Mouse (Mus musculus) liver, embryonic 15.5 days (tissue): Measurements from ENCODE around the gene Camkv. TPM values are rescaled to one million over a fixed set of nuclear protein-coding genes. Genes with fewer than 3 reads are reported as not detected.

Experiments
- ATAC-seq: fragments of 200-750 bp; cut with Nextera tagmentation; 2 replicates; pipeline ENCODE4 v1.8.0; 2017; ENCODE audit warnings: moderate number of reproducible peaks, mild to moderate bottlenecking, moderate library complexity; ENCODE audit not compliant: insufficient read depth
- H3K27ac ChIP-seq: fragments of 300-500 bp; sonication (generic); replicated peaks from 2 replicates; pipeline ENCODE4 v1.5.1; 2015; ENCODE audit warnings: mild to moderate bottlenecking, inconsistent platforms
- H3K27me3 ChIP-seq: fragments of 300-500 bp; sonication (generic); 2 replicates; pipeline ENCODE4 v1.6.1; 2015; ENCODE audit warnings: mild to moderate bottlenecking, inconsistent platforms
- H3K36me3 ChIP-seq: fragments of 300-500 bp; sonication (generic); replicated peaks from 2 replicates; pipeline ENCODE4 v1.6.1; 2015; ENCODE audit warnings: moderate library complexity, mild to moderate bottlenecking, inconsistent platforms
- H3K4me1 ChIP-seq: fragments of 300-500 bp; sonication (generic); replicated peaks from 2 replicates; pipeline ENCODE4 v1.6.1; 2015; ENCODE audit warnings: inconsistent platforms
- H3K4me2 ChIP-seq: fragments of 300-500 bp; sonication (generic); 2 replicates; pipeline ENCODE4 v1.6.1; 2015; ENCODE audit warnings: moderate library complexity, mild to moderate bottlenecking, inconsistent platforms
- H3K4me3 ChIP-seq: fragments of 300-500 bp; sonication (generic); replicated peaks from 2 replicates; pipeline ENCODE4 v1.5.1; 2015; ENCODE audit warnings: mild to moderate bottlenecking, inconsistent platforms
- H3K9ac ChIP-seq: fragments of 300-500 bp; sonication (generic); 2 replicates; pipeline ENCODE4 v1.6.1; 2015; ENCODE audit warnings: moderate library complexity, mild to moderate bottlenecking, inconsistent platforms
- H3K9me3 ChIP-seq: fragments of 300-500 bp; sonication (generic); replicated peaks from 2 replicates; pipeline ENCODE4 v1.6.1; 2016; ENCODE audit warnings: inconsistent platforms
- WGBS: fragments of 180-500 bp; shearing (Covaris S2); methylation state at CpG from one replicate; pipeline ENCODE4 v1.1.7; 2015; ENCODE audit warnings: mixed read lengths; ENCODE audit not compliant: insufficient replicate concordance; 5-methylcytosine and 5-hydroxymethylcytosine counted together
- polyA plus RNA-seq: library from polyadenylated mRNA; unstranded; fragments of >200 nt; fragmentation: Nextera tagmentation; extraction: Ambion mirVana; gene quantifications from 2 replicates; pipeline ENCODE4 v1.2.1, GENCODE M21; 2015

Gene Camkv
- polyA plus RNA-seq, 1 experiment from 2014 or later = 0.08 TPM

DNA sequence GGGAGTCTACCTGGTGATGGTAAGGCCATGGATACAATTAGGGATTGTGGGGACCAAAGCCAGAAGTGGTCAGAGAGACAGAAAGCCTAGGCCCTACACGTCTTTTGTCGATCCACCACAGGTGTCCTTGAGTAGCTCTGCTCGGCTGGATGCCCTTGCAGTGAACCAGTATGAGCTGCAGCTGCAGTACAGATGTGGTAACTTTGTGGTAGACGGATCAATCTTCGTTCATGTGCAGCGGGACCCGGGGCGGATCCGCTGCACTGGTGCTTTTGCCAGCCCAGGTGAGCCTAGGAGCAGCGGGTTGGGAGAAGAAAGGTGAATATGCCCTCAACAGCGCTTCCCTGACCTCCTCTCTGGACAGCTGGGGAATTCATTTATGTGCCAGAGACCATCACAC, 57.5 kb downstream of the Camkv start:
- Histone ChIP-seq H3K4me2 (no peak overlapping the region), H3K4me3 (no peak overlapping the region), H3K36me3 (no peaks in the 10 kb centered on the region), H3K9ac (no peak overlapping the region), H3K27ac (no peak overlapping the region), H3K9me3 (no peaks in the 10 kb centered on the region), H3K4me1 (peaks cover 11% of the 10 kb centered on the region), H3K27me3 (0 out of 2 replicates have a peak, but pooled peaks cover 3% of the 10 kb centered on the region)
- 77% methylated on average over 11 of the region's 11 CpGs for WGBS
- no peak for ATAC-seq

- WGBS = 15% methylated on average over 2 of the region's 2 CpGs
- Histone ChIP-seq H3K4me2 (no peak overlapping the region), H3K4me3 (no peak overlapping the region), H3K27ac (0 out of 2 replicates have a peak overlapping the region, but pooled peaks have one; percentile 0), H3K36me3 (no peaks in the 10 kb centered on the region), H3K9ac (no peak overlapping the region), H3K27me3 (0 out of 2 replicates have a peak, but pooled peaks cover 3% of the 10 kb centered on the region), H3K9me3 (no peaks in the 10 kb centered on the region), H3K4me1 (peaks cover 9% of the 10 kb centered on the region)
- no peak for ATAC-seq
These were observed 59.0 kb downstream of the Camkv start for GRCm38 (mm10) chr9:107994464-107994863.

GRCm38 (mm10) chr9:107995513-107995912, 60.0 kb downstream of the Camkv start:
- Histone ChIP-seq H3K4me2 (no peak overlapping the region), H3K9me3 (no peaks in the 10 kb centered on the region), H3K4me3 (no peak overlapping the region), H3K9ac (no peak overlapping the region), H3K27me3 (0 out of 2 replicates have a peak, but pooled peaks cover 3% of the 10 kb centered on the region), H3K4me1 (0 out of 2 replicates have a peak, but pooled peaks cover 2% of the 10 kb centered on the region), H3K27ac (no peak overlapping the region), H3K36me3 (no peaks in the 10 kb centered on the region)
- 86% methylated on average over 21 of the region's 21 CpGs for WGBS
- ATAC-seq = no peak

- no peak for ATAC-seq
- H3K4me3 ChIP-seq = no peak within 1 kb of the TSS
- peaks cover 4% of the 10 kb centered on the region; the same call in 1 of the 2 replicates for H3K4me1 ChIP-seq
- no peaks in the 10 kb centered on the region for H3K36me3 ChIP-seq
- H3K9ac ChIP-seq = no peak within 1 kb of the TSS
- H3K27me3 ChIP-seq = no peaks in the 10 kb centered on the region
- no peak within 1 kb of the TSS for H3K27ac ChIP-seq
- H3K9me3 ChIP-seq = no peaks in the 10 kb centered on the region
- 67% methylated on average over 5 of the region's 5 CpGs for WGBS
- H3K4me2 ChIP-seq = no peak within 1 kb of the TSS
These were observed 60.6 kb downstream of the Camkv start, which contains the start of gene Gm20662 for GRCm38 (mm10) chr9:107996049-107996448. Gm20662 (plus strand) TSS chr9:107996349.

Other genes with a start within 250 kb of the Camkv start
- gene Sema3f, start 225.2 kb upstream of the Camkv start, polyA plus RNA-seq = 0.76 and 0.92 TPM in 2 replicates
- gene Rbm5, start 164.7 kb upstream of the Camkv start, polyA plus RNA-seq = 63.8 and 72.0 TPM in 2 replicates
- 26.1 and 27.7 TPM in 2 replicates for gene Rbm6, start 62.4 kb upstream of the Camkv start, polyA plus RNA-seq
- gene Mon1a, start 47.5 kb upstream of the Camkv start, polyA plus RNA-seq = 3.9 and 5.0 TPM in 2 replicates
- 0.85 and 1.4 TPM in 2 replicates for gene Mst1r, start 28.8 kb upstream of the Camkv start, polyA plus RNA-seq
- not detected in 2 replicates for gene Actl11, start 7.2 kb upstream of the Camkv start, polyA plus RNA-seq
- gene Traip, start 14.5 kb downstream of the Camkv start, polyA plus RNA-seq = 12.6 and 14.6 TPM in 2 replicates
- 55.7 and 60.1 TPM in 2 replicates for gene Uba7, start 39.8 kb downstream of the Camkv start, polyA plus RNA-seq
- gene Gm20661, start 47.4 kb downstream of the Camkv start, polyA plus RNA-seq = 0.54 and 0.66 TPM in 2 replicates
- gene Inka1, start 50.2 kb downstream of the Camkv start, polyA plus RNA-seq = 50.5 and 50.8 TPM in 2 replicates
- 1.1 and 1.5 TPM in 2 replicates for gene Cdhr4, start 56.8 kb downstream of the Camkv start, polyA plus RNA-seq
- not detected in 2 replicates for gene Gm20662, start 60.7 kb downstream of the Camkv start, polyA plus RNA-seq
- gene Ip6k1, start 66.8 kb downstream of the Camkv start, polyA plus RNA-seq = 35.3 and 45.1 TPM in 2 replicates
- 15.3 and 16.3 TPM in 2 replicates for gene Gmppb, start 113.6 kb downstream of the Camkv start, polyA plus RNA-seq
- gene Amigo3, start 117.5 kb downstream of the Camkv start, polyA plus RNA-seq = 1.5 and 1.8 TPM in 2 replicates
- gene Mst1, start 144.8 kb downstream of the Camkv start, polyA plus RNA-seq = 41.1 and 51.2 TPM in 2 replicates
- 100 and 123 TPM in 2 replicates for gene Rnf123, start 147.7 kb downstream of the Camkv start, polyA plus RNA-seq
- 194 and 242 TPM in 2 replicates for gene Apeh, start 158.9 kb downstream of the Camkv start, polyA plus RNA-seq